Mouse (Mus musculus) CD8-positive naive resting alpha-beta T cell, adult 2 months (primary cell): ENCODE measurements around the gene Amigo1.

Source experiments
- DNase-seq, 2 experiments: peaks; one replicate each; pipeline ENCODE4 v3.0.0; 2022; ENCODE audit warnings: low read depth in 2 of 2, low spot score in 2 of 2

Amigo1 gene

GRCm38 (mm10) chr3:108186098-108187047, at the start of gene Amigo1:
Gene Amigo1 (plus strand): TSS chr3:108186335.
- DNase-seq: peak in 1 of 2 experiments; percentile 18

- DNase-seq: no peak
Measured at GRCm38 (mm10) chr3:108139113-108139512, 47.0 kb upstream of the Amigo1 start.

- DNase-seq: no peak
Measured at GRCm38 (mm10) chr3:108140786-108141185, 45.3 kb upstream of the Amigo1 start.

- DNase-seq: peak; percentile 86 to 90
Measured at GRCm38 (mm10) chr3:108145534-108146445, 40.3 kb upstream of the Amigo1 start, which contains the start of gene Gnai3. Gene Gnai3 (minus strand): TSS chr3:108146146.

GRCm38 (mm10) chr3:108146671-108147070, 39.5 kb upstream of the Amigo1 start:
- no peak for DNase-seq

GRCm38 (mm10) chr3:108147386-108148235, 38.5 kb upstream of the Amigo1 start:
- DNase-seq: peak; percentile 82 to 89

GRCm38 (mm10) chr3:108152290-108152689, 33.8 kb upstream of the Amigo1 start:
- DNase-seq: no peak

- DNase-seq: no peak
Measured at GRCm38 (mm10) chr3:108154656-108155055, 31.5 kb upstream of the Amigo1 start, which contains the start of gene Gpr61. Gene Gpr61 (minus strand): TSS chr3:108154882.

- no peak for DNase-seq
Measured at GRCm38 (mm10) chr3:108158383-108159037, 27.6 kb upstream of the Amigo1 start.

- DNase-seq: no peak
Measured at GRCm38 (mm10) chr3:108164091-108164490, 22.0 kb upstream of the Amigo1 start.

GRCm38 (mm10) chr3:108164807-108165206, 21.3 kb upstream of the Amigo1 start:
- DNase-seq: peak; percentile 65 to 79

GRCm38 (mm10) chr3:108165532-108166315, 20.4 kb upstream of the Amigo1 start:
- no peak for DNase-seq

GRCm38 (mm10) chr3:108166486-108167211, 19.5 kb upstream of the Amigo1 start:
- no peak for DNase-seq

- no peak for DNase-seq
Measured at GRCm38 (mm10) chr3:108167499-108167898, 18.6 kb upstream of the Amigo1 start.

GRCm38 (mm10) chr3:108169199-108169598, 16.9 kb upstream of the Amigo1 start:
- DNase-seq: no peak

GRCm38 (mm10) chr3:108174672-108175531, 11.2 kb upstream of the Amigo1 start:
- DNase-seq: no peak
